Mouse (Mus musculus) lung, postnatal 0 days (tissue): ENCODE measurements around the gene Flt1. TPM values are rescaled to one million over a fixed set of nuclear protein-coding genes. Genes with fewer than 3 reads are reported as not detected.
A peak's percentile ranks its signal among the peaks of the same experiment; 100 is the strongest.

Experiments
- ATAC-seq: fragments of 200-750 bp; cut with Nextera tagmentation; 2 replicates; pipeline ENCODE4 v1.8.0; 2017; ENCODE audit warnings: moderate library complexity
- DNase-seq: peaks from one replicate; pipeline ENCODE4 v3.0.0-alpha.2; 2016; ENCODE audit warnings: low spot score
- H3K27ac ChIP-seq: fragments of 300-500 bp; sonication (generic); 2 replicates; pipeline ENCODE4 v1.5.1; 2014; ENCODE audit warnings: antibody characterized with exemption, mild to moderate bottlenecking, low read length, mixed read lengths
- H3K27me3 ChIP-seq: fragments of 300-500 bp; sonication (generic); replicated peaks from 2 replicates; pipeline ENCODE4 v1.6.1; 2014; ENCODE audit warnings: low read length, mixed read lengths; ENCODE audit not compliant: insufficient read depth
- H3K36me3 ChIP-seq: fragments of 300-500 bp; sonication (generic); 2 replicates; pipeline ENCODE4 v1.6.1; 2014; ENCODE audit warnings: low read length, mixed read lengths; ENCODE audit not compliant: insufficient read depth
- H3K4me1 ChIP-seq: fragments of 300-500 bp; sonication (generic); 2 replicates; pipeline ENCODE4 v1.6.1; 2014; ENCODE audit warnings: antibody characterized with exemption, low read depth, low read length, mixed read lengths; ENCODE audit not compliant: insufficient read depth
- H3K4me2 ChIP-seq: fragments of 300-500 bp; sonication (generic); replicated peaks from 2 replicates; pipeline ENCODE4 v1.6.1; 2014; ENCODE audit warnings: low read depth, mild to moderate bottlenecking, low read length, moderate library complexity, mixed read lengths
- H3K4me3 ChIP-seq: fragments of 300-500 bp; sonication (generic); 2 replicates; pipeline ENCODE4 v1.5.1; 2014; ENCODE audit warnings: low read depth, low read length
- H3K9ac ChIP-seq: fragments of 300-500 bp; sonication (generic); replicated peaks from 2 replicates; pipeline ENCODE4 v1.6.1; 2014; ENCODE audit warnings: low read depth, mild to moderate bottlenecking
- H3K9me3 ChIP-seq: fragments of 300-500 bp; sonication (generic); 2 replicates; pipeline ENCODE4 v1.6.1; 2016; ENCODE audit warnings: low read length, mixed read lengths
- CTCF ChIP-seq: IDR thresholded peaks from 2 replicates; pipeline ENCODE4 v1.5.1; 2016; ENCODE audit warnings: antibody characterized with exemption, mild to moderate bottlenecking
- EP300 ChIP-seq: IDR thresholded peaks from 2 replicates; pipeline ENCODE4 v1.6.1; 2016; ENCODE audit warnings: antibody characterized with exemption, mild to moderate bottlenecking, control low read depth
- WGBS: fragments of 180-500 bp; shearing (Covaris S2); extraction: QIAGEN DNeasy Blood & Tissue Kit; methylation state at CpG from one replicate; pipeline ENCODE4 v1.1.7; 2014; 5-methylcytosine and 5-hydroxymethylcytosine counted together
- polyA plus RNA-seq: library from polyadenylated mRNA; unstranded; fragments of >200 nt; fragmentation: Nextera tagmentation; extraction: Ambion mirVana; gene quantifications from 2 replicates; pipeline ENCODE4 v1.2.1, GENCODE M21; 2015

Flt1 gene
- polyA plus RNA-seq, 1 experiment from 2014 or later = 18.1 TPM

DNA sequence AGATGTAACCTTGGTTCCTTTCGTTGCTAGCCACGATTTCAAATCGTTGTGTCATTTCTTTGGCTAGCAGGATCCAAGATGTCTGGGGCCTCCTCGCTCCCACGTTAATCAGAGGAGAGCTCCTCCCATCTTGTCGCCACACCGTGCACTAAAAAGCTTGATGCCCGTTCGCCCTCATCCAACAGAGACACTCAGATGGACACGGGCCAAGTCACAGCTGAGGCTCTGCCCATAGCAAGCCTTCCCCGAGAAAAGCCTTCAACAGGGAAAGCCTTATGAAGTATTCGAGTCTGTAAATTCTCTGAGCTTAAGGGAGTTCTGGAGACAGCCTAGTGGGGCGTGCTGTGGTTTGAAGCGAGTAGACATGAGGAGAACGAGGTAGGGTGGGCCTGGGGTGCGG, 128.0 kb downstream of the Flt1 start:
- no peak for TF ChIP-seq CTCF
- TF ChIP-seq EP300 = no peak
- Histone ChIP-seq H3K4me3 (no peak overlapping the region), H3K4me1 (no peaks in the 10 kb centered on the region; the same call in 1 of the 2 replicates), H3K36me3 (no peaks in the 10 kb centered on the region), H3K27me3 (no peaks in the 10 kb centered on the region), H3K9me3 (no peaks in the 10 kb centered on the region), H3K9ac (no peak overlapping the region), H3K27ac (no peak overlapping the region), H3K4me2 (no peak overlapping the region)
- WGBS = 63% methylated on average over 16 of the region's 16 CpGs
- ATAC-seq = no peak
- no peak for DNase-seq

DNA sequence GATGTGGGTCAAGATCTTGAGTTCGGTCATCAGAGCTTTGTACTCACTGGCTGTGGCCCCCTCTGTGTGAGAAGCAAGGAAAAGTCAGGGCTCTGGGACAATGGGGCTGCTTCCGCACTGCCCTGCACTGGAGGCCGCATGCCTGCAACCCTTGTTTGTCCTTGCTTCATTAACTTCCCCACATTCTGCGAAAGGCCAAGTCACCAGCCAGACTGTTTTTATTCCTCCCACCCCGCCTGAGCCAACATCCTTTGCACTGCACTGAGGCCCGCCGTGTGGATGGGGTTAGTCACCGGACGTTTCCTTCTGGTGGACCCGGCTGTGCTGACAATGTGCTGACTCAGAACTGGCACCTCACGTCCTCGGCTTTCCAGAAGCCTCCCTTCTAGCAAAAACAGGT, 136.0 kb downstream of the Flt1 start:
- Histone ChIP-seq H3K4me2 (no peak overlapping the region), H3K9ac (no peak overlapping the region), H3K4me3 (no peak overlapping the region), H3K36me3 (no peaks in the 10 kb centered on the region), H3K4me1 (no peaks in the 10 kb centered on the region), H3K27ac (no peak overlapping the region), H3K27me3 (no peaks in the 10 kb centered on the region), H3K9me3 (no peaks in the 10 kb centered on the region)
- ATAC-seq (peak; percentile 79), DNase-seq (peak; percentile 58)
- 36% methylated on average over 12 of the region's 12 CpGs for WGBS
- no peak; the same call in 1 of the 2 replicates for TF ChIP-seq CTCF
- no peak for TF ChIP-seq EP300

DNA sequence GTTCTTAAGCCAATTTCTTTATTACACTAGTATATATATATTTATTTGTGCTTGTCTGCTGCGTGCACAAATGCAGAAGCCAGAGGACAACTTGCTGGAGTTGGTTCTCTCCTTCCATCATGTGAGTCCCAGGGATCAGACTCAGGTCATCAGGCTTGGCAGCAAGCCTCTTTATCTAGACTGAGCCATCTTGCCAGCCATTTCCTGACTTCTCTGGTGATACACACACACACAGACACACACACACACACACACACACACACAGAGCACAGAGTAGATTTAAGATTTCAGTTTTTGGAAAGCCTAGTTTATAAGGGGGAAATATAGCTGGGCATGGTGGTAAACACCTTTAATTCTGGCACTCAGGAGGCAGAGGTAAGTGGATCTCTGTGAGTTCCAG, 140.7 kb downstream of the Flt1 start:
- no peak for DNase-seq
- no peak overlapping the region for H3K27ac ChIP-seq
- no peaks in the 10 kb centered on the region for H3K27me3 ChIP-seq
- no peaks in the 10 kb centered on the region for H3K36me3 ChIP-seq
- no peak overlapping the region for H3K4me3 ChIP-seq
- no peaks in the 10 kb centered on the region for H3K9me3 ChIP-seq
- no peak overlapping the region for H3K4me2 ChIP-seq
- no peak for TF ChIP-seq CTCF
- peak; percentile 27; the same call in 1 of the 2 replicates for TF ChIP-seq EP300
- 46% methylated on average over 1 of the region's 1 CpGs for WGBS
- peak; percentile 46 for ATAC-seq
- H3K9ac ChIP-seq = no peak overlapping the region
- no peaks in the 10 kb centered on the region for H3K4me1 ChIP-seq

DNA sequence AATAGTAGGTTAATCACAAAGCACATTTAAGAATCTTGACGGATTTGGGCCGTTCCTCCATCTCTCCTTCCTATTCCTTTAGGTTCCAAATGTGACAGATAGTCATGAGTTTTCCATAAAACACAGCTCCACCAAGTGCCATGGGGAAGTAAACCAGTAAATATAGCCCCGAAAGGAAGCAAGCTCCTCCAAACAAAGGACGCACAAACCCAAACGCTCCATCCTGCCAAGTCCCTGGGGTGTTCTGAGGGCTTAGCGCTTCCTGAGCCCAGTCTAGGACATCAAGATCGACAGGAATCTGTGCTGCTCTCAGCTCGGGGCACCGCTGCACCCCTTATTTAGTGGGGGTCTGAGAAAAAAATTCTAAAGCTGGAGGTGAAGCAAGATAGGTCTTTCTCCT, 141.2 kb downstream of the Flt1 start:
- Histone ChIP-seq H3K27me3 (no peaks in the 10 kb centered on the region), H3K9me3 (no peaks in the 10 kb centered on the region), H3K9ac (no peak overlapping the region), H3K4me2 (no peak overlapping the region), H3K4me1 (no peaks in the 10 kb centered on the region), H3K27ac (no peak overlapping the region), H3K36me3 (no peaks in the 10 kb centered on the region), H3K4me3 (no peak overlapping the region)
- DNase-seq (peak; percentile 54), ATAC-seq (peak; percentile 78)
- 54% methylated on average over 9 of the region's 9 CpGs for WGBS
- TF ChIP-seq CTCF = peak; percentile 2; the same call in 1 of the 2 replicates
- no peak for TF ChIP-seq EP300

DNA sequence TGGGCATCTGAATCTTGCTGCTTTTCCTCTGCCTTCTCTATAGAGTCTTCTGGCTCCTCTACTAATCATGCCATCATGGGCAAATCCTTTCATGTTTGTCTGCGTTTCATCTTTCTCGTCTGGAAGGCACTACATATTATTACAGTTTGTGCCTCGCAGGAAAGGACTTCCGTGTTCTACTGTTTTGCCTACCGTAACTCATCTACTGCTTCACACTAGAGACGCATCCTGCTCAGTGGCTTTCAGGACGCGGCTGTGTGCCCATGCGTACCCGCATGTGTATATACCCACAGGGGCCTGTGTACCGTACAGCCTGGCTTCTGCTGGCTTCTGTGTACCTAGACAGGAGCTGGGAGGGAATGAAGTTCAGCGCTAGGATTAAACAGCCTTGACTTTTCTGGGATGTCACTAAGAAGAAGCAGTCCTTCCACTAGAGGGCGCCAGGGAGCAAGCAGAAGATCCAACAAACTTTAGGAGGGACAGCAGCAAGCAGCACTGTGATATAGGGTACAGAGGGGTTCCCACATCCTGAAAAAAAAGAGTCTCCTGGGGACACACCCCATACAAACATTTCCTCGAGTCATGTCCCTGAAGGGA, 142.0 kb downstream of the Flt1 start:
- peak; percentile 46 for ATAC-seq
- Histone ChIP-seq H3K36me3 (no peaks in the 10 kb centered on the region), H3K9me3 (no peaks in the 10 kb centered on the region), H3K27ac (no peak overlapping the region), H3K4me2 (no peak overlapping the region), H3K4me3 (no peak overlapping the region), H3K9ac (no peak overlapping the region), H3K27me3 (no peaks in the 10 kb centered on the region), H3K4me1 (no peaks in the 10 kb centered on the region)
- TF ChIP-seq CTCF (peak; percentile 92), EP300 (no peak)
- 34% methylated on average over 14 of the region's 14 CpGs for WGBS
- DNase-seq = peak; percentile 79

DNA sequence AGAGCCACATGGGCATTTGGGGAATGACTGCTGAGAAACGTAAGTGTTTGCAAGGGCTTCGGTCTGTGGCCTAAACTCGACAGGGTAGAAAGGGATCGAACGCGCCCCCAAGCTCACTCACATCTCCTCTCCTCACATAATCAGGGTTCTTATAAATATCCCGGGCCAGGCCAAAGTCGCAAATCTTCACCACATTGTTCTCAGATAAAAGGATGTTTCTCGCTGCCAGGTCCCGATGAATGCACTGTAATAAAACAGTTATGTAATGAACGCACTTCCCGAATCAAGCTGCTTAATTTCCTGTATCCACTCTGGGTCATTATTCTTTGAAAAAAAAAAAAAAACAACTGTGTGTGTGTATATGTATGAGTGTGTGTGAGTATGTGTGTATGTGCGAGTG, 145.6 kb downstream of the Flt1 start:
- Histone ChIP-seq H3K36me3 (no peaks in the 10 kb centered on the region), H3K27ac (no peak overlapping the region), H3K4me3 (no peak overlapping the region), H3K27me3 (no peaks in the 10 kb centered on the region), H3K9ac (no peak overlapping the region), H3K4me1 (no peaks in the 10 kb centered on the region), H3K9me3 (no peaks in the 10 kb centered on the region), H3K4me2 (no peak overlapping the region)
- TF ChIP-seq CTCF (no peak), EP300 (no peak)
- WGBS = 70% methylated on average over 13 of the region's 13 CpGs
- DNase-seq = no peak
- ATAC-seq = no peak

DNA sequence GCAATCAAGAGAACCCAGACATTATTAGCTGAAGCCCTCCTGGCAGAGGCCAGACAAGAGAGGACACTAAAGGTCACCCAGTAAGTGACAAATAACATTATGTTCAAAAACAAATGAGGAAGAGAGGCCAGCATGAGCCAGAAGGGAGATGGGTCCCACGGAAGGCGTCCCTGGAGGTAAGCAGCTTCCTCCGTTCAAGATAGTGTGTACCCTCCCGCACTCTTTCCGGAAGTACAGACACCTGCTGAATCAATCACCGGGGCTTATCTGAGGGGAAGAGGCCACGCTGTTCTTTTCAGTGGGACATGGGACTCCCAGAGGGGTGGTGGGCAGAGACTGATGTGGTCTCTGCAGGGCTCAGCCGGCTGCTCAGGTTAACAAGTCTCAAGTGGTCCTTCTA, 146.1 kb downstream of the Flt1 start:
- ATAC-seq (no peak), DNase-seq (no peak)
- TF ChIP-seq CTCF (no peak), EP300 (no peak)
- no peaks in the 10 kb centered on the region for H3K9me3 ChIP-seq
- H3K4me3 ChIP-seq = no peak overlapping the region
- no peak overlapping the region for H3K27ac ChIP-seq
- H3K27me3 ChIP-seq = no peaks in the 10 kb centered on the region
- no peaks in the 10 kb centered on the region for H3K4me1 ChIP-seq
- H3K4me2 ChIP-seq = no peak overlapping the region
- H3K9ac ChIP-seq = no peak overlapping the region
- H3K36me3 ChIP-seq = no peaks in the 10 kb centered on the region
- 64% methylated on average over 8 of the region's 8 CpGs for WGBS
